Mouse (Mus musculus): ENCODE measurements around the gene Pde10a.

- TF ChIP-seq CTCF (IDR thresholded peaks at IDR 0.05; ENCODE audit: low read depth, low read length) (no peak), POLR2A (IDR thresholded peaks at IDR 0.05; ENCODE audit: borderline replicate concordance, low read depth, low read length) (no peak)
These were observed 56.4 kb downstream of the Pde10a start for GRCm38 (mm10) chr17:8581579-8581978.
